Mouse (Mus musculus) cerebellum, adult (tissue): Measurements from ENCODE around the gene Arpc4.

Experiments used
- ATAC-seq: cut with Nextera tagmentation; 2 replicates; pipeline ENCODE4 v1.9.2; 2017; ENCODE audit warnings: mild to moderate bottlenecking, moderate library complexity, mixed read lengths; ENCODE audit not compliant: insufficient number of reproducible peaks, low FRiP score, low TSS enrichment

The Arpc4 gene

DNA sequence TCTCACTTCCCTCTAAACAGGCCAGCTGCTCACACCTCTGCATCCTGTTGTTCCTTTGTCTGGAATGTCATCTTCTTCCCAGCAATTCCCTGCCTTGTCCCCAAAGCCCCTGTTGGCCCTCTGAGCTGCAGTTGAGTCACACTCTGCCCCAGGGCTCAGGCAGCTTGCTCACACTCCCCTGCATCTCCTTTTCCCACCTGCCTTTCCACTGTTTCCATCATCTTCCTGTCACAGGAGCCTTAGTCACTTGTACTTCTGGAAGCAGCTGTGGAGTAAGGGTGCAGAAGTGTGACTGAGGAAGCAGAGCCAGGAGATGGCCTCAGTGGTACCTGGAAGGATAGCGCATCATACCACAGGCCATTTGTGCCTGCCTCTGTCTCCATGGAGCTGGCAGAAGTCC, 15.7 kb upstream of the Arpc4 start:
- ATAC-seq = no peak

DNA sequence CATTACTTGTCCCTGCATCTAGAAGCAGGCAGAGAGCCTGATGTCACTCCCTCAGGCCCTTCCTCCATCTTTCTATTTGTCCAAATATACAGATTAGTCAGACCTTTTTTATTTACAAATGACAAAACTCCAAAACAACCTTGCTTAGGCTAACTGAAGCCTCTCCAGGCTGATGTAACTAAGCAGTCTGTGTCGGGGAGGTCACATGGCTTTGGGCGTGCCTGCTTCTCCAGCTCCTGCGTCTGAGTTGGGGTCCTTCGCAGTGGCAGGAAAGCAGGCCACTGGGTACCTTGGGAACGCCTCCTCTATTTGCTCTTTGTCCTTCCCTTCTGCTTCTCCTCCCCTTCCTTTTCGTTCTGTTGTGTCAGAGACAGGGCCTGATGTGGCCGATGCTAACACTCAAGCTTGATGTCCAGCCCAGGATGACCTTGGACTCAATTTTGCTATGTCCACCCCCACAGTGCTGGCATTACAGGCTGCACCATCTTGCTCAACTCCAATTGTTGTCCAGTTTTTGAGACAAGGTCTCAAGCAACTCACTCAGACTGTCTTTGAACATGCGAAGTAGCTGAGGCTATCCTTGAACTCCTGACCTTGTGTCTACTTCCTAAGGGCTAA, 13.3 kb upstream of the Arpc4 start:
- ATAC-seq = no peak

DNA sequence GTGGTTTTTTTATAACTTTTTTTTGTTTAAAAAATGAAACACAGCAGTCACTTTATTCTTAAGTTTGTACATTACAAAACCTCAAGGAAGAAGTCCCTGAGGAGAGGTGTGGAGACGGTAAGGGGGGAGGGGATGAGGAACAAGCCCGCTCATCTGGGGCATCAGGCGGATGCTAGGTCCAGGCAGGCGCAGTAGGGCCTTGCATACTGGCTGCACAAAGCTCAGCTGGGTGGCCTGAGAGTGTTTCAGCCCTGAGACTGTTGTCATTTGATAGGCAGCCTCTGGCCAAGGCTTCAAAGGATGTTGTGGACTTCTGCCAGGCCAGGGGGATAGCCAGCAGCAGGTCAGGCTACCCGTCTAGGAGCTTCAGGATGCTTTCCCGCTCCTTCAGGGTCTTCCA, 11.3 kb upstream of the Arpc4 start:
- no peak for ATAC-seq

GRCm38 (mm10) chr6:113367574-113367973, 10.3 kb upstream of the Arpc4 start:
- no peak for ATAC-seq

DNA sequence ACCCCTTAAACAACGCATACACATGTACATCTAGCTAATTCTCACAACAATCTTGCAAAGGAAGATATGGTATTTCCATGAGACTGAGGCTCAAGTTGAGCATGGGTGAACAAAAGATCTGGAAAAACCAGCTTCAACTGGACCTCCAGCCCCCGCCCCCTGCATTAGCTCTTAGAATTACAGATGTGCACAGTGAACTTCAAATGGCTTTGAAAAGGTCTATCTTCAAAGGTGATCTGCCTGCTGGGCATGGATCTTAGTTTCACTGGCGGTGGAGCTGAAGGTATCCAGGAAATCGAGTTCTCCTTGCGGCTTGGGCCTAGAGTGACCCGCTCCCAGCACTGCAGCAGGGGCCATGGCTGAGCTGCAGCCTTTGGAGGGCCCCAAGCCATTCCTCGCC, 9.8 kb upstream of the Arpc4 start:
- ATAC-seq = no peak

DNA sequence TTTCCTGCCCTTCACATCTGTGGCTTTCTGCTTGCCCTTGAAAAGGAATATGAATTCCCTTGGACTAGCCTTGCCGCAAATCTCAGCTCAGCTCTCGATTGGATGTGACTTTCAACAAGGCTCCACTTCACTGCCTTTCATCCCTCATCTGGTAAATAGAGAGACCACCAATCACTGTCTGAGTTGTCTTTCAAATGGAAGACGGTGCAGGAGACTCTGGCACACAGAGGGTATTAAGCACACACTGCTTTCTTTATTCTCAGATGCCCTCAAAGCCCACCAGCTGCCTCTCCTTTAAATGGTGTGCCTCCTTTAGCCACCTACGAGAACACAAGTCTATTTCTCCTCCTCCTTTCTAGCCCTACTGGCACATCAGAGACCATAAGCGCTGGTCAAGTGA, 9.3 kb upstream of the Arpc4 start:
- no peak for ATAC-seq

- ATAC-seq = no peak
These were observed 7.6 kb upstream of the Arpc4 start for GRCm38 (mm10) chr6:113370194-113370929.

- ATAC-seq = no peak
These were observed 4.4 kb upstream of the Arpc4 start for GRCm38 (mm10) chr6:113373491-113373890.

- no peak for ATAC-seq
These were observed 781 bp upstream of the Arpc4 start for GRCm38 (mm10) chr6:113377172-113377495.

DNA sequence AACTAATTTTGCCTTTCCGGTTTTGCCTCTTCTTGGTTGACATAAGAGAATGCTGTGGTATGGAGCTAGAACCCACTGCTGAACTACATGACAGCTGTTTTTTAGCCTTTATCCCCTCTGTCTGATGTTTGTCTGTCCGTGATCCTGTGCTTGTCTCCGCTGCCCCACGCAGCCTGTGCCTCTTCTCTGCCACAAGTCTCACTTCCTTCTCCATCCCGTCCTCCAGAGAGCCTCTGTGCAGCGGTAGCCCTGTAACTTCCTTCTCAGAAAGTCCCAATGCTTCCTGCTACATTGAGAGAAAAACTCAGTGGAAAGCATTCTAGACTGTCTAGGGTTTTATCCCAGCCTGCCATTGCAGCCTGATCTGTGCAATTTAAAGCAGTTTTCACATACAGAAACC, 1.3 kb downstream of the Arpc4 start:
- ATAC-seq = no peak

DNA sequence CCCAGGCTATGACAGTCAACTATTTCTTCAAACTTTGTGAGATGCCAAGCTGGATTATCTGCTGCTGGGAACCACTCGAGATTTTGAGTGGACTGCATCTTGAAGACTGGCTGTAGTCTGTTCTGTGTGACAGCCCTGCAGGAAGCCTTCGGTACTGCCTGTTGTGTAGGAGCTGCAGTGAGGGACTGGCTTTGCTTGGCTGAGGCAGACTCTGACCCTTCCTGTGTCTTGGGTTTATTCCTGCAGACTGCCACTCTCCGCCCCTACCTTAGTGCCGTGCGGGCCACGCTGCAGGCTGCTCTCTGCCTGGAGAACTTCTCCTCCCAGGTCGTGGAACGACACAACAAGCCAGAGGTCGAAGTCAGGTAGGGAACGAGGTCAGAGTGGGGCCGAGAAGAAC, 2.6 kb downstream of the Arpc4 start:
- no peak for ATAC-seq

- ATAC-seq = no peak
These were observed 6.5 kb downstream of the Arpc4 start for GRCm38 (mm10) chr6:113384351-113384927.

GRCm38 (mm10) chr6:113385160-113385714, 7.3 kb downstream of the Arpc4 start:
- ATAC-seq = no peak

DNA sequence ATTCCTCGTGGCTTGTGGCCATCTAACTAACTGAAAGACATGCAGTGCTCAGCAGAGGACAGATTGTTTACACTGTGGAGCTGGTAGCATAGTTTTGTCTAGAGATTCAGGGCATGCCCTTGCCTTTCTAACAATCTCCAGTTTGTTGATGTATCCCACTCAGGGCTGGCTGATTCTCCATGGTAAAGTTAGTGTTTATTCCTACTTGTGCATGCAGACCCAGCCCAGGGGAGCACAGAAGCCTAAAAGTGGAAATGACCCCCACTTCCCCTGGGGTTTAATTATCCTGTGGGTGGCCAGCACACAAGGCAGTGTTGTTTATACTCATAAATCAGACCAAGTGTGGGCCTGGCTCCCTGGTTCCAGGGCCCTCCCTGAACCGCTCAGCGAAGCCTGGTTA, 8.1 kb downstream of the Arpc4 start:
- ATAC-seq = no peak

DNA sequence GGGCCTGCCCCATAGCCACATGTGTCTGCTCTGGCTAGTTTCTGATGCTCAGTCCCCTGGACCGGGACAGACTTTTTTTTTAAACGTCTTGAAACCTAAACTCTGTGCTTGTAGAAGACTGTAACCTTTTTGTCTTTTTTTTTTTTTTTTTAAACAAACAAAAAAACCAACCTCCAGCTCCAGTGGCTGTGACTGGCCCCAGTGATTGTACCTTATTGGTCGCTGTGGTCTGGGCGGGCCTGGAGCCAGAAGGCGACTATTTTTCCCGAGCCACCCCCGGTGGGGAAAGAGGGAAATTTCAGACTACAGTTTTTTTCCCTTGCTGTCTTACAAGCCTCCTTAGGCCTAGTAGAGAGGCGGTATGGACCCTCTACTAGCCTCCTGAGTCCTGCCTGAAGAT, 11.0 kb downstream of the Arpc4 start, which contains the start of gene Ttll3:
Gene Ttll3 (plus strand): TSS at position 301 of the 400 bp plus-strand sequence.
- no peak for ATAC-seq

- ATAC-seq = no peak
These were observed 12.8 kb downstream of the Arpc4 start for GRCm38 (mm10) chr6:113390715-113391114.

- 0 out of 2 replicates have a peak, but pooled peaks have one; percentile 31 for ATAC-seq
These were observed 14.1 kb downstream of the Arpc4 start for GRCm38 (mm10) chr6:113392015-113392386.

DNA sequence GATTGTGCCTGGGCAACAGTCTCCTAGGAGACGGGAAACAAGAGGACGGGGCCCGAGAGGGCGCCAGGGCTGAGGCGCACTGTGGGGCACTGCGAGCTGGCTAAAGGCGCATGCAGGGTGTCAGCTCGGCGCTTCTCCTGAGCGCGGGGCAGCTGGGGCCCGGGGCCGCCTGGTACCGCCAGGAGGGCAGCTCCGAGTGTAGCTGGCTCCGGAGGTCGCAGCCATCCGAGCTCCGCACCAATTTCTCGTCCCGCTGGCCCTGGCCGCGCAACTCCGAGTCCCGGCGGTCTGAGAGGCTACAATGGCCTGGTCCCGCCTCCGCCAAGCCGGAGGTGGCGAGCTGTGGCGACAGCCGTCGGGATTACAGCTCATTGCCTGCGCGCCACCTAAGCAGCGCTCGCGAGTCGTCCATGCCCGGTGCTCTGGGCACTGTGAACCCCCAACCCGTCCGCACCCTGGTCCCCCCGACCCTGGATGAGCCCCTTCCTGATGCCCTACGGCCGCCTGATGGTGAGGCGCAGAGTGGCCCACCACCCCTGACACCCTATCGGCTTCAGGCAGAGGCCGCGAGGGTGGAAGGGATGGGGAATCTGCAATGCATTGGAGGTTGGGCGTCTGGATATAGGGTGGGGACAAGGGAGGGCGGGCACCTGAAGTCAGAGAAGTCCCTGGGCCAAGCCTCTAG, 14.6 kb downstream of the Arpc4 start:
- peak; percentile 50; the same call in 1 of the 2 replicates for ATAC-seq

DNA sequence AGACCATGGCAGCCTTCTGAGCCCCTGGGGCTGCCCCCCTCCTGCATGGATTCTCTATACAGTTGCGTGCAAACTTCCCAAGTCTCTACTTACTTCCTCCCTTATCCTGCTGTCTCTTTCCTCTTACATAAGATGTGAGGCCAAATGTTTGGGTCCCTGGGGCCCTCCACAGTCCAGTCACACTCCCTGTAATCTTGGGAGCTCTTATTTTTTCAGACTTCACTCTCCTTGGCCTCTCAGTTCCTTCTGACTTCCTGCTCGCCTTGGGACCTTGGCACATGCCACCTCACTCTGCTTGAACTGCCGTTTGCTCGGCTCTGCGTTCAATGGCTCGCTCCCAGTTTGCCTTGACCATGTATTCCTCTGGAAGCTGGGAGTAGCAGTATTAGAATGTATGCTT, 16.0 kb downstream of the Arpc4 start:
- ATAC-seq = no peak

DNA sequence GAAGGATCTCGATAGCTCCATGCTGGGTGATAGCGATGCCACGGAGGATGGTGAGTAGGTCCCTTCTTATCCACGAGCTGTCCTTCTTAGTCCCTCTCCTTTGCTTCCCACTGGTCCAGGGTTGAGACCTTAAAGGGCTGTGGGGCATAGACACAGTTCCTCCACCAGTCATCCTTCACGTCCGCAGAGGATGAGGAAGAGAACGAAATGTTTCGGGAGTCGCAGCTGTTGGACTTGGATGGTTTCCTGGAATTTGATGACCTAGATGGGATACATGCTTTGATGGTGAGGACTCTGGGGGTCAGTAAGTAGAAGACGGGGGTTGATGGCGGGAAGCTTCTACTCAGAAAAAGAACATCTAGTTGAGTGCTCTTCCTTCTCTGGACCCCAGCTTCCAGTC, 16.9 kb downstream of the Arpc4 start:
- ATAC-seq = no peak

DNA sequence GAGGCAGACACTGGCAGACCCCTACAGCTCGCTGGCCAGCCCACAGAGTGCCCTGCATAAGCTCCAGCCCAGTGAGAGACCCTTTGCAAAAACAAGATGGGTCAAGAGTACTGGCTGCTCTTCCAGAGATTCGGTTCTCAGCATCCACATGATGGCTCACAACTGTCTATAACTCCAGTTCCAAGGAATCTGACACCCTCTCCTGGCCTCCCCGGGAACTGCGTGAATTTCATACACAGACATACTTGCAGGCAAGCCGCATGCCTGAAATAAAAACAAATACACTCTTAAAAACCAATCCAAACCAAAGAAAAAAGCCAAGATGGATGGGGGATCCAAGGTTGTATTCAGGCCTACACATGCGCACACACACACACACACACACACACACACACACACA, 17.6 kb downstream of the Arpc4 start:
- no peak for ATAC-seq
